Mouse (Mus musculus) brain, embryonic 14.5 days (tissue): ENCODE results near the gene Sirt5.

Experiments used
- CTCF ChIP-seq: fragments of 200-500 bp; IDR thresholded peaks from 2 replicates; pipeline ENCODE4 v1.5.1; 2012; ENCODE audit warnings: inconsistent platforms, mild to moderate bottlenecking, moderate library complexity, borderline replicate concordance; ENCODE audit not compliant: insufficient read depth, insufficient read length; ENCODE audit errors: extremely low read depth
- POLR2A ChIP-seq: fragments of 200-500 bp; IDR thresholded peaks from 2 replicates; pipeline ENCODE4 v1.6.1; 2012; ENCODE audit warnings: mild to moderate bottlenecking, inconsistent platforms, borderline replicate concordance; ENCODE audit not compliant: poor library complexity, insufficient read depth, insufficient read length, severe bottlenecking; ENCODE audit errors: extremely low read depth

DNA sequence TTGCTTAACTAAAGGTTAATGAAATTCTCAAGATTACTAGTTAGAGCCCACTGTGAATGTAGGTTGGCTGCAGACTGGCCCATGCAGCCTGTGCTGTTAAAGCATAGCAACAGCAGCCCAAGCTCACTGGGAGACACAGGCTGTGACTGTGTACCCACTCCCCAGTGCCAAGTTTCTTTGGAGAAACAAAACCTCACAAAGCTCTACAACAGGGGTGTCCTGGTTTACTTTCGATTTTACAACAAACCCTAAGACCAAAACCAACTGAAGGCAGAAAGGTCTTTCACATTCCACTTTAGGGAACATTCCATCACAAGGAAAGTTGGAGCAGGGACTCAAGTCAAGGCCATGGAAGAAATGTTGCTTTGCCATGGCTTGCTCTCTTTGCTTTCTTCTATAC, 77.3 kb downstream of the Sirt5 start:
- no peak for TF ChIP-seq CTCF
- TF ChIP-seq POLR2A, result no peak
